Comparison of ENCODE assay signal across 40 mouse cellular contexts in genomic region chr16:91353638-91354037, GRCm38 (mm10). TPM values are rescaled to one million over a fixed set of nuclear protein-coding genes. Genes with fewer than 3 reads are reported as not detected.
A peak's percentile ranks its signal among the peaks of the same experiment; 100 is the strongest.
DNase-seq lines count a peak whose midpoint lies in the region; ATAC-seq and TF ChIP-seq lines count a peak whose summit lies in the region.
"Had no signal": no experiment of that assay in that cellular context is flagged by ENCODE, and none has a peak within 500 bp of the region (broad histone marks: within the 10 kb centered on the region; RNA-seq: fewer than 3 reads in every experiment).

No protein-coding gene starts in this region.

- DNase-seq in liver, embryonic 11.5 days (ENCODE audit: low spot score), result no peak
- no peak for DNase-seq in liver
- DNase-seq in liver, embryonic 13.5 days, result no peak
- no peak for DNase-seq in kidney, adult 8-10 months
- DNase-seq: adrenal gland, postnatal 10 days; cerebellum, adult 11-12 months; cerebellum, adult 9-11 months; embryo, embryonic 11 days; gastrocnemius, postnatal 10 days; kidney, adult 18-20 months; kidney, postnatal 36 days; lung, adult 2 months; lung, postnatal 10 days; right cerebral cortex, postnatal 4 days; thymus, adult 18-20 months; thymus, postnatal 25 days had no signal

- no peak overlapping the region for H3K4me2 ChIP-seq in liver, embryonic 11.5 days
- H3K4me2 ChIP-seq in liver, embryonic 13.5 days, result peak overlapping the region; percentile 71
- H3K4me2 ChIP-seq: embryonic facial prominence, embryonic 12.5 days; hindbrain, embryonic 15.5 days; limb, embryonic 13.5 days had no signal

- no peaks in the 10 kb centered on the region for H3K79me2 ChIP-seq in macrophage (ENCODE audit: inconsistent target)

- no peaks in the 10 kb centered on the region; the same call in 1 of the 2 replicates for H3K27me3 ChIP-seq in liver, embryonic 11.5 days (replicated peaks; ENCODE audit: control insufficient read depth, insufficient read depth, low read length)
- no peaks in the 10 kb centered on the region for H3K27me3 ChIP-seq in liver, embryonic 13.5 days

- H3K9me3 ChIP-seq in liver, embryonic 11.5 days (ENCODE audit: control insufficient read depth, low read length), result no peaks in the 10 kb centered on the region
- no peaks in the 10 kb centered on the region for H3K9me3 ChIP-seq in liver, embryonic 13.5 days (replicated peaks)
- H3K9me3 ChIP-seq: embryonic facial prominence, embryonic 12.5 days; hindbrain, embryonic 10.5 days; hindbrain, embryonic 15.5 days; limb, embryonic 13.5 days; midbrain, embryonic 10.5 days had no signal

- ATAC-seq in liver, embryonic 11.5 days (replicated peaks; ENCODE audit: low FRiP score), result no peak
- ATAC-seq in liver, embryonic 13.5 days (ENCODE audit: low read depth), result no peak
- ATAC-seq in megakaryocyte, adult 5-6 weeks (ENCODE audit: poor library complexity, severe bottlenecking), result no peak
- ATAC-seq: forebrain, embryonic 16.5 days; inflammation-experienced regulatory T-cells, adult 6 months; midbrain, embryonic 16.5 days; Patski had no signal

- no peak overlapping the region for H3K9ac ChIP-seq in liver, embryonic 11.5 days (ENCODE audit: low read depth, low read length)
- H3K9ac ChIP-seq in liver, embryonic 13.5 days, result peak overlapping the region; percentile 71
- H3K9ac ChIP-seq: embryonic facial prominence, embryonic 12.5 days; hindbrain, embryonic 15.5 days; limb, embryonic 13.5 days had no signal

- H3K27ac ChIP-seq in liver, embryonic 11.5 days (ENCODE audit: low read depth, low read length), result peak overlapping the region; percentile 83
- H3K27ac ChIP-seq in bone marrow, adult 2 months (ENCODE audit: control insufficient read depth, insufficient read depth, low read depth, low read length, poor library complexity), result peak overlapping the region; percentile 83
- peak overlapping the region; percentile 98 for H3K27ac ChIP-seq in liver, embryonic 13.5 days
- H3K27ac ChIP-seq in macrophage, result peak overlapping the region; percentile 99
- H3K27ac ChIP-seq: embryonic facial prominence, embryonic 12.5 days; hindbrain, embryonic 10.5 days; hindbrain, embryonic 15.5 days; limb, embryonic 13.5 days; midbrain, embryonic 10.5 days had no signal

- H3K36me3 ChIP-seq in liver, embryonic 11.5 days (ENCODE audit: control insufficient read depth, insufficient read depth, low read length), result no peaks in the 10 kb centered on the region
- H3K36me3 ChIP-seq in liver, embryonic 13.5 days, result no peaks in the 10 kb centered on the region
- H3K36me3 ChIP-seq in macrophage (ENCODE audit: inconsistent target), result no peaks in the 10 kb centered on the region
- H3K36me3 ChIP-seq: embryonic facial prominence, embryonic 12.5 days; hindbrain, embryonic 10.5 days; hindbrain, embryonic 15.5 days; limb, embryonic 13.5 days; midbrain, embryonic 10.5 days had no signal

- no peak for TF ChIP-seq CTCF in bone marrow, adult 2 months (IDR thresholded peaks at IDR 0.05; ENCODE audit: control insufficient read depth, insufficient read depth, low read length)

- no peak for TF ChIP-seq POLR2A in bone marrow, adult 2 months (IDR thresholded peaks at IDR 0.05; ENCODE audit: borderline replicate concordance, control insufficient read depth, low read depth, low read length)

- WGBS in liver, embryonic 11.5 days, result 73% methylated on average over 5 of the region's 5 CpGs
- 51% methylated on average over 5 of the region's 5 CpGs for WGBS in bone marrow, adult 2 months
- WGBS in liver, embryonic 13.5 days (ENCODE audit: insufficient replicate concordance), result 66% methylated on average over 5 of the region's 5 CpGs
- 43% methylated on average over 4 of the region's 5 CpGs for WGBS in macrophage (ENCODE audit: missing documents)

- no peak overlapping the region for H3K4me3 ChIP-seq in liver, embryonic 11.5 days (ENCODE audit: low read depth, low read length)
- H3K4me3 ChIP-seq in bone marrow, adult 2 months (replicated peaks; ENCODE audit: control insufficient read depth, low read depth, low read length), result no peak overlapping the region
- H3K4me3 ChIP-seq in liver, embryonic 13.5 days (replicated peaks), result no peak overlapping the region
- H3K4me3 ChIP-seq in macrophage (ENCODE audit: inconsistent target), result no peak overlapping the region
- H3K4me3 ChIP-seq: embryonic facial prominence, embryonic 12.5 days; hindbrain, embryonic 10.5 days; hindbrain, embryonic 15.5 days; limb, embryonic 13.5 days; midbrain, embryonic 10.5 days had no signal

- peaks cover 15% of the 10 kb centered on the region for H3K4me1 ChIP-seq in liver, embryonic 11.5 days (replicated peaks; ENCODE audit: control insufficient read depth, insufficient read depth, low read length)
- peaks cover 15% of the 10 kb centered on the region for H3K4me1 ChIP-seq in bone marrow, adult 2 months (ENCODE audit: control insufficient read depth, insufficient read depth, low read length)
- H3K4me1 ChIP-seq in liver, embryonic 13.5 days (replicated peaks), result peaks cover 56% of the 10 kb centered on the region
- H3K4me1 ChIP-seq: embryonic facial prominence, embryonic 12.5 days; limb, embryonic 13.5 days had no signal

RNA-seq across cellular contexts. Expression of gene Ifnar2, which starts 18.9 kb away (rescaled TPM):
- polyA plus RNA-seq in liver, embryonic 11.5 days (2014; fragmentation: Nextera tagmentation; extraction: Ambion mirVana), result 66.7 and 70.9 TPM in 2 replicates
- 32.5 and 41.1 TPM in 2 replicates for polyA plus RNA-seq in bone marrow, adult 2 months (2011; ENCODE audit: insufficient read depth, insufficient read length, low replicate concordance, missing spikeins)
- polyA plus RNA-seq in liver, embryonic 13.5 days (2015; fragmentation: Nextera tagmentation; extraction: Ambion mirVana), result 67.4 and 74.0 TPM in 2 replicates
- total RNA-seq in macrophage (2018; cell fraction: chromatin; rRNA removed), result 100 to 1,000 TPM; 154 to 353 (median 191) TPM
- 100 to 1,000 TPM; 175 to 241 (median 207) TPM for total RNA-seq in macrophage (2018; cell fraction: cytosol; rRNA removed)
- total RNA-seq in macrophage (2018; cell fraction: nucleus; rRNA removed), result 100 to 1,000 TPM; 188 to 308 (median 236) TPM
- 183 to 327 TPM (median 193 TPM) in 3 replicates for polyA plus RNA-seq in macrophage (2018)
- 287 and 289 TPM in 2 replicates for total RNA-seq in megakaryocyte, adult 5-6 weeks (2015)
- total RNA-seq in megakaryocyte, adult 5-6 weeks (2017), result 257 and 285 TPM in 2 replicates

RNA-seq across cellular contexts. Expression of gene Gm21970, which starts 37.9 kb away (rescaled TPM):
- polyA plus RNA-seq in liver, embryonic 11.5 days (2014; fragmentation: Nextera tagmentation; extraction: Ambion mirVana), result not detected in 2 replicates
- polyA plus RNA-seq in bone marrow, adult 2 months (2011; ENCODE audit: insufficient read depth, insufficient read length, low replicate concordance, missing spikeins), result not detected in 2 replicates
- not detected in 2 replicates for polyA plus RNA-seq in liver, embryonic 13.5 days (2015; fragmentation: Nextera tagmentation; extraction: Ambion mirVana)
- not detected for total RNA-seq in macrophage (2018; cell fraction: chromatin; rRNA removed)
- total RNA-seq in macrophage (2018; cell fraction: cytosol; rRNA removed), result under 1 TPM in 8 of 26 experiments, not detected in 18; 0.23 to 0.80 (median 0.37) TPM
- 1 to 10 TPM in 1 of 26 experiments, not detected in 25; 1.6 TPM for total RNA-seq in macrophage (2018; cell fraction: nucleus; rRNA removed)
- not detected in 3 replicates for polyA plus RNA-seq in macrophage (2018)
- 0.29 TPM in 1 of 2 replicates, not detected in the other for total RNA-seq in megakaryocyte, adult 5-6 weeks (2015)
- not detected in 2 replicates for total RNA-seq in megakaryocyte, adult 5-6 weeks (2017)
- total RNA-seq: adrenal gland, postnatal 10 days; CH12.LX; ES-E14; gastrocnemius, postnatal 10 days; heart, adult 8-10 months; layer of hippocampus, postnatal 25 days; left cerebral cortex, adult 8-10 months; left cerebral cortex, postnatal 36 days; neutrophil, adult 5-6 weeks had no signal
- polyA plus RNA-seq: embryonic facial prominence, embryonic 12.5 days; forebrain, embryonic 16.5 days; gonadal fat pad, adult 2 months; heart, postnatal 0 days; hindbrain, embryonic 10.5 days; hindbrain, embryonic 15.5 days; kidney, embryonic 16.5 days; limb, embryonic 13.5 days; lung, adult 2 months; midbrain, embryonic 10.5 days; midbrain, embryonic 16.5 days; neural tube, embryonic 11.5 days; stomach, embryonic 16.5 days had no signal

RNA-seq across cellular contexts. Expression of gene Il10rb, which starts 52.3 kb away (rescaled TPM):
- polyA plus RNA-seq in liver, embryonic 11.5 days (2014; fragmentation: Nextera tagmentation; extraction: Ambion mirVana), result 29.8 and 32.9 TPM in 2 replicates
- 24.1 and 25.9 TPM in 2 replicates for polyA plus RNA-seq in bone marrow, adult 2 months (2011; ENCODE audit: insufficient read depth, insufficient read length, low replicate concordance, missing spikeins)
- polyA plus RNA-seq in liver, embryonic 13.5 days (2015; fragmentation: Nextera tagmentation; extraction: Ambion mirVana), result 25.0 and 28.1 TPM in 2 replicates
- 100 to 1,000 TPM; 195 to 513 (median 266) TPM for total RNA-seq in macrophage (2018; cell fraction: chromatin; rRNA removed)
- total RNA-seq in macrophage (2018; cell fraction: cytosol; rRNA removed), result 100 to 1,000 TPM; 302 to 435 (median 372) TPM
- 100 to 1,000 TPM; 321 to 683 (median 404) TPM for total RNA-seq in macrophage (2018; cell fraction: nucleus; rRNA removed)
- polyA plus RNA-seq in macrophage (2018), result 357 to 533 TPM (median 380 TPM) in 3 replicates
- total RNA-seq in megakaryocyte, adult 5-6 weeks (2015), result 66.6 and 68.3 TPM in 2 replicates
- total RNA-seq in megakaryocyte, adult 5-6 weeks (2017), result 63.3 and 64.6 TPM in 2 replicates

Comparison
In these comparisons a context has a peak if more than half of its experiments do, and no peak if none do; other contexts are left out.
1. RNA of gene Il10rb, which starts 52.3 kb away (polyA plus RNA-seq): 357 to 533 TPM in macrophage; 29.8 to 32.9 TPM in liver, embryonic 11.5 days, 25.0 to 28.1 TPM in liver, embryonic 13.5 days and 24.1 to 25.9 TPM in bone marrow, adult 2 months; every median in the first group is over 10 times any median in the second.
2. Peak in every context shown above with its lines, with median percentiles within 50 percentile points of each other: H3K27ac ChIP-seq.